Comparison of ENCODE assay signal across 8 mouse cellular contexts in the genomic region with DNA sequence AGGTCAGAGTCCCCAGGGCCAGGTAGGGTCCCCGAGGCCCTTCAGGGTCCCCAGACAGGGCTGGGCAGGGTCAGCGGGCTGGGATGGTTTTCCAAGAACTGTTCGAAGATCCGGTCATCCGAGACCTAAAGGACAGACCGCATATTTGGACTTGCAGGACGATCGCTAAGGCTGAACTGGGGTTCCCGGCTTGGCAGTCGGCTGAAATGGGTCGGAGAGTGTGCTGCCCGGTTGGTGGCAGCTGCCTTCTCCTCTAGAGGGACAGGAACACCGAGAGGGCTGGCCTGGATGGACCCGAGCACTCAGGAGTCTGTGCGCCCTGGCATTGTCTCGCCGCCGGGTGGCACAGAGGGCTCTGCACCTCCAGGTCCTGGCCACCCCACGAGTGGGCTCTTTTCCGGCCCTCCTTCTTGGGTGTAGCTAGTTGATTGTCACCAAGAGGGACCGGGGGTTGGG. TPM values are rescaled to one million over a fixed set of nuclear protein-coding genes. Genes with fewer than 3 reads are reported as not detected.
DNase-seq lines count a peak whose midpoint lies in the region; ATAC-seq lines count a peak whose summit lies in the region.

No protein-coding gene starts in this region.

- peak overlapping the region; percentile 78 for H3K4me2 ChIP-seq in hindbrain, embryonic 11.5 days (replicated peaks; ENCODE audit: low read depth, low read length)

- no peaks in the 10 kb centered on the region; the same call in none of the 2 replicates for H3K4me1 ChIP-seq in hindbrain, embryonic 11.5 days (replicated peaks; ENCODE audit: control insufficient read depth, insufficient read depth, low read length)

- ATAC-seq in hindbrain, embryonic 11.5 days (ENCODE audit: low FRiP score) = peak; percentile 59

- peak overlapping the region; percentile 83 for H3K27ac ChIP-seq in hindbrain, embryonic 11.5 days (ENCODE audit: low read depth, low read length)

- H3K9ac ChIP-seq in hindbrain, embryonic 11.5 days (ENCODE audit: low read depth, low read length) = peak overlapping the region; percentile 97

- DNase-seq in Muller cell, postnatal 12 days (ENCODE audit: inconsistent ontology term) = peak; percentile 72
- DNase-seq in cerebellum, adult 9-10 months = peak; percentile 72
- DNase-seq in frontal cortex, postnatal 25 days (ENCODE audit: low spot score in 2 of 2) = peak; percentile 48 to 58
- DNase-seq in hindbrain, embryonic 11.5 days (ENCODE audit: low spot score) = peak; percentile 69
- DNase-seq in layer of hippocampus, postnatal 14 days (ENCODE audit: low spot score in 2 of 2) = peak; percentile 54 to 58
- peak; percentile 74 for DNase-seq in lung, postnatal 14 days
- peak; percentile 39 for DNase-seq in ovary, postnatal 14 days (ENCODE audit: low spot score)
- DNase-seq in thymus, postnatal 36 days = peak; percentile 46 to 64

- WGBS in hindbrain, embryonic 11.5 days = under 1% methylated on average over 21 of the region's 21 CpGs

- 0 out of 2 replicates have a peak, but pooled peaks cover 3% of the 10 kb centered on the region for H3K27me3 ChIP-seq in hindbrain, embryonic 11.5 days (ENCODE audit: control insufficient read depth, insufficient read depth, low read length)

- no peaks in the 10 kb centered on the region for H3K36me3 ChIP-seq in hindbrain, embryonic 11.5 days (ENCODE audit: control insufficient read depth, insufficient read depth, low read length)

- peak overlapping the region; percentile 89 for H3K4me3 ChIP-seq in hindbrain, embryonic 11.5 days (ENCODE audit: low read depth, low read length)

- H3K9me3 ChIP-seq in hindbrain, embryonic 11.5 days (ENCODE audit: control insufficient read depth, low read length) = no peaks in the 10 kb centered on the region

RNA-seq across cellular contexts. Expression of gene Afap1, which starts 0.7 kb away (rescaled TPM):
- 55.7 and 58.2 TPM in 2 replicates for polyA plus RNA-seq in hindbrain, embryonic 11.5 days (2014; fragmentation: Nextera tagmentation; extraction: Ambion mirVana)
- total RNA-seq in layer of hippocampus, postnatal 14 days (2021) = 10 to 100 TPM; 62.7 to 67.5 TPM

Comparison
In these comparisons a context has a peak if more than half of its experiments do, and no peak if none do; other contexts are left out.
1. Peak in every context shown above with its lines: DNase-seq, ATAC-seq, H3K4me3 ChIP-seq and H3K27ac ChIP-seq.